Mouse (Mus musculus) kidney, postnatal 4 days (tissue): ENCODE measurements around the gene Trp53i11.

Experiments
- DNase-seq, 2 experiments: peaks; one replicate each; pipeline ENCODE4 v3.0.0; 2021; ENCODE audit warnings: mixed read lengths in 2 of 2

The Trp53i11 gene

GRCm38 (mm10) chr2:93172460-93172859 lies 14.9 kb upstream of the Trp53i11 start:
- no peak for DNase-seq

DNA sequence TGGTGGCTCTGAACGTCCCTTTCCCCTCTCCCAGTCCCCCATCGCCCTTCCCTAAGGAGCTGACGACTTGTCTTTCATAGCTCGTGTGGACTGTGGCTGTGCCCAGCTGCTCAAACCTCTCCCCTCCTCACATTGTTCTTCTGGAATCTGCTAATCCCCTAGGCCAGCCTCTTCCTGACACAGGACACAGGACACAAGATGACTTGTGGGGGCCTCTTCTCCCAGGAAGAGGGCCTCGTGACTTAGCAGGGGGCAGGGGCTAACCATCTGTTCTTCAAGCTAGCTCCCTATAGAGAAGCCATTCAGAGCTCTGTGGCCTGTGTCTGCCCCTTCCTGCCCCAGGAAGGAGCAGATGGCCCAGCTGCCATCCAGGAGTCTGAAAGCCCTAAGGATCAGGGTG lies 13.2 kb upstream of the Trp53i11 start:
- no peak for DNase-seq

DNA sequence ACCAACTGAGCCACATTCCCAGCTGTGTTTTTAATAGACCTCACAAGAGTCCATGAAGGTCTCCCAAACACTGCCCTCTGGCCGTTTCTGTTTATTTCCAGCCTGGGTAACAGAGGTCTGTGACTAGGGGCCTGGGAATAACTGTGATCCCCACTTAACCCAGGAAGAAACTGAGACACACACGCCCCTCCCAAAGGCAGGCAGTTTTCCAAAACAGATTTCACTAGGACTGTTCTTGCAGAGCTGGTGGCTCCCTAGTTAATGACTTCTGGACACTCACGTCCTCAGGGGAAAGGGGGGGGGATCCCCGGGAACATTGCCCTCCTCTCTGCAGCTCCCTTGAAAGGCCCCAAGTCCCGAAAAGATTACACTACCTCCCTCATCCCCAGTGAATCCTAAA lies 12.1 kb upstream of the Trp53i11 start:
- peak in 1 of 2 experiments; percentile 51 for DNase-seq

- DNase-seq, result no peak
Observed at GRCm38 (mm10) chr2:93175721-93176120, 11.6 kb upstream of the Trp53i11 start.

GRCm38 (mm10) chr2:93176193-93176798 lies 11.1 kb upstream of the Trp53i11 start:
- DNase-seq, result no peak

DNA sequence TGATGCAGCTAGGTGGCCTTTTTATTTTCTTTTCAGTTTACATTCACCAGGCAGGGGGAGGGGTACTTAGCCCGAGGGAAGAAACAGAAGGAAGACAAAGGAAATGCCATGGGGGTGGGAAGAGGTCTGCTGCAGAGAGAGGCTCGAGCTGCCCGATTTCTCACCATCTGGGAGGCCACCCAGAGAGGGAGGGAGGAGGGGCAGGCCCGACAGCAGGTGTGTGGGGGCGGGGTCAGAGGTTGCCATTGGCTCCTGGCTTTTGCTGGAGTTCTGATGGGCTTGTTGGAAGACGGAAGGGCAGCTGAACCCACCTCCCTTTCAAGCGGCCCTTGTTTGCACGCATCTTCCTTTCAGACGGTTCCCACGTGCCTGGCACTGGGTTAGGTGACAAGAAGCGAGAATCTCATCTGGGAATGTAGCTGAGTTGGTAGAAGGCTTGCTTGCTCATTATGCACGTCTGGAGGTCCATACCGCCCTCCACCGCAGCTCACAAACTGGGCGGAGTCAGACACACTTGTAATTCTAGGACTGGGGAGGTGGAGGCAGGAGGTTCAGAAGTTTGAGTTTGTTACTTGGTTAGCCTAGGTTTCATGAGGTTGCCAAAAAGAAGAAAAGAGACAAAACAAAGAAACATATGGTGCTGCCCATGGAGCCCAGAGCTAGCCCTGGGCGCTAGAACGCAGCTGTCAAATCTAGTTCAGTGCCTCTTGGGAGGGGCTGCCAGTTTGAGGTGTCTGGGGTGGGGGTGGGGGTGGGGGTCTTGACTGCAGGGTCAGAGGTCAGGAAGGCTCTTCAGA lies 10.3 kb upstream of the Trp53i11 start:
- peak; percentile 73 to 81 for DNase-seq

DNA sequence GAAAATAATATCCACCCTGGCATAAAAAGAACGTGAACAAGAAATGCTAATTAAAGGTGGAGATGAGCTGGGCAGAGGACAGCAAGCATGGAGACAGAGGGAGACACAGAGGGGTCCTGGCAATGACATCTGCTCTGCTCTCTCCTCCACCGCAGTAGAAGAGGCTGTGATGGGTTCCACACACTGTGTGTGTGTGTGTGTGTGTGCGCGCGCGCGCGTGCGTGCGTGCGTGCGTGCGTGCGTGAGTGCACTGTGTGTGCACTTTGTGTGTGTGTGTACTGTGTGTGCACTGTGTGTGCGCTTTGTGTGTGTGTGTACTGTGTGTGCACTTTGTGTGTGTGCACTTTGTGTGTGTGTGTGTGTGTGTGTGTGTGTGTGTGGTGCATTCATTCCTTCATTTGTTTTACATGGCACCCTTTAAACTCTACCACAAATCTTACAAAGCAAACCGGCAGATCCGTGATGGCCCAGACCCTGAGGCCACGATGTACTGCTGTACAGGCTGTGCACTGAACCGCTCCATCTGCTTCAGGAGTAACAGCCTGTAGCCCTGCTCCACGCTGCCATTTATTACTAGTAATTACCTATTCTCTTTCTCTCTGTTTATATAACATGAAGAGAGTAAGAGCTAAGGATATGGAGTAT lies 9.6 kb upstream of the Trp53i11 start:
- no peak for DNase-seq

DNA sequence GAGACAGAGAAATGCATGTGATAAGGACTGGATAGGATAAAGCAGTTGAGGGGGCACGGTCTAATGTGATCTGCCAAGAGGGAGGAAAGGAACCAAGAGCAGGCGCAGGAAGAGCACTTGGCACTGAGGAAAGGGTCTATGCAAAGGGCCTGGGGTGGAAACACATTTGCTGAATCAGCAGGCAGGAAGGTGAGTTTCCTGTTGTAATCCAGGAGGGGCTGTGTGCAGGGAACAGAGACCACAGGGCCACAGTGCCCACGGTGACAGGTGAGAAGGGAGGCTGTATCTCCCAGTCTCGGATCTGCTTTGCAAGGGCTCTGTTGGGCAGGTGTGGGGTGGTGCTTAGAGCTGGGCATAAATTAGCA lies 9.1 kb upstream of the Trp53i11 start:
- no peak for DNase-seq

- DNase-seq, result no peak
Observed at GRCm38 (mm10) chr2:93179603-93180002, 7.7 kb upstream of the Trp53i11 start.

DNA sequence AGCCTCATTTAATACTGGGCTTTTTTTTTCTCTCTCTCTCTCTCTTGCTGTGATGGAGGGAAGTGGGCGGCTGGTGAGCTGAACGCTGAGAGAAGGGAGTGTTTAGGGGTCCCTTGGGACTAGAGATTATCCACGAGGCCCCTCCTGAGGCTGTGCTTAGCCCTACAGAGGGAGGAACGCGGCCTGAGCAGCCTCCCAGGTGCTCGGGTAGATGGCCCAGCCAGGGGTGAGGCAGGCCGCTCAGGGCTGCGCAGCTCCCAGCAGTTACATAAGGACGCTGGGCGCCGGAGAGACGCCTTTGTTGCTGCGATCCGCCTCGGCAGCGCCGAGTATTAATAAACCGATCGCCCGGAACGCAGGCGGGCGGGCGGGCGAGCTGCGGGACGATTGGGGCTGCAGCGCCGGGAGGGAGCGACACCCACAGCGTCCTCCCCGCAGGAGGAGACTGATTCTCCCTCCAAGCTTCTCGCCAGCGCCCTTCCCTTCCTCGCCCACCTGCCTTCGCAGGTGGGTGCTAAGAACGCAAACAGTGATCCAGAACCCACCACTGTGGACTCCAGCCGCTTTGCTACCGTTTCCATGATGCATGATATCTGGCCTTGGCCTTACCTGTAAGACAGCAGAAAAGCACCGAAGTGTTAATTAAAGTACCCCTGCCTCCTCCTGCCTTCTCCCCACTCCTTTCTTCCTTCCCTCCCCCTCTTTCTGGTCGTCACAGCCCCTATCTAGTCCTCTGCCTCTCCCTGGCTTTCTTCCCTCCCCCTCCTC lies 7.1 kb upstream of the Trp53i11 start:
- peak; percentile 52 to 66 for DNase-seq

DNA sequence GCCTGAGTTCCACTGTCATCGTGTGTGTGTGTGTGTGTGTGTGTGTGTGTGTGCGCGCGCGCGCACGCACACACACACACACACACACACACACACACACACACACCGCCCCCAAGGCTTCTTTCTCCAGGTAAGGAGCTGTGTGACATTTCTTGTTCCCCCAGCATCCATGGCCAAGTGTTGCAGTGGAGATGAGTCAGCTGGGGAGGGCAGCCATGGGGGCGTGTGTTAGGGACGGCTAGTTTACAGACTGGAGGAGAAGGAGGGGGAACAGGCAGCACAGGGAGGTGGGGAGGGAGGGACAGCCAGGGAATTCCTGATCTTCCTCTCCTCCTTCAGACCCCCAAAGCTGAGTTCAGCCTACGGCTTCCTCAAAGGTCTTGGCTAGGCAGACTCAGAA lies 4.5 kb upstream of the Trp53i11 start:
- DNase-seq, result no peak

DNA sequence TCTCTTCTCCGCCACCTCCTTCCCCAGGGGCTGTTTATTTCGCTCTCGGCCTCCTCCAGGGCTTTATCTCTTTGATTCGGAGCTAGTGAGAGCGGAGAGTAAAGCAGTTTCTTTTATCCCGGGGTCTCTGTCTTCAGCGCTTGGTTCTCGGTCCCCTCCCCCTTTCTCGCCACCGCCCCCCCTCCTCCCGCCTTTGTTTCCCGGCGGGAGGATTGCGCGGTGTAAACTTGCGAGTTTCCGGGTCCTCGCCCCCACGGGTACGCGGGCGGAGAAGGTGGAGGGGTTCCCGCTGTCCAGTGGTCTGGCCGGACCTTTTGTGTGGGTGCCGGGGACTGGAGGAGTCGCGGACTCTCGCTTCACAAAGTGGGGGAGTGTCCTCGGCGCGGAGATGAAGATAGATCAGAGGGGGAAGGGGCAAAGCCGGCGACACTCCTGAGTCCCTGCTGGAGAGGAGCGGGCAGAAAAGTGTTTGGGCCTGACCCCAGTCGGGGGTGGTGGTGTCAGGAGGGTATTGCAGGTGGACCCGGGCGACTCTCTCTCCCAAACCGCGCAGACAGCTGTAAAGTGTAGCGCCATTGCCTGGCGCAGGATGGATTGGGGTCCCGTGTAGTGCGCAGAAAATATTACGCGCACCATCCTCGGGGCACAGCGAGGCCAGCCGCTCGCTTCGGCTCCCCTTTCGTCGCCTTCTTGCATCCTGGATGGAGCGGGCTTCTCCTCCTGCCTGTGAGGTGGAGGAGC lies 842 bp downstream of the Trp53i11 start:
- peak; percentile 54 to 62 for DNase-seq

- peak; percentile 75 to 83 for DNase-seq
Observed at GRCm38 (mm10) chr2:93188761-93189458, 1.6 kb downstream of the Trp53i11 start.

DNA sequence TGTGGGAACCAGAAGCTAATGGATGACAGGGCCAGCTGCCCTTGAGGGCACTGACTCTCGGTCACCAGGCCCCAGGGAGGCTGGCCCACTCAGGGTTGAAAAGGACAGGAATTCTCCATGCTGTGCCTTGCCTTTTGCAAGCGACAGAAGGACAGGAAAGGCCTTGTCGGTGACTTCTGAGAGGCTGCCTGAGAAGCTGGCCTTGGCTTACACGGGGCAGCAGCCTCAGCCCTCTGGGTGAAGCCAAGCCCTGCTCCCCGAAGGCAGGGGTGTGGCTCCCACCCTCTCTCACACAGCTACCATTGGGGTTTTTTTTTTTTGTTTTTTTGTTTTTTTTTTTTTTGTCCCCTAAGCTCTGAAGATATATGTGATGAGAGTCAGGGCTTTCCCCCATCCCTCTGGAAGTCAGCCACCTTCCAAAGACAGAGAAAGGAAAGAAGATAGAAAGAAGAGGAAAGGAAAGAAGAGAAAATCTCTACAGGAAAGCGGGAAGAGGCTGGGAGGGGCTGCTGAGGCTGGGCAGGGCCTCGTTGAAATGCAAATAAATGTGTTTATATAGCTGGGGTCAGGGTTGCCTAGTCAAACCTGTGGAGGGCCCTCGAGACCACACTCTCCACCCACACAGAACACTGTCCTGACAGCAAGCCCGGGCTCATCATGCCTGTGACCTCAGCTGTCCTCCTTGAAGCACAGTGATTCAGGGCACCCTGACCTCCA lies 3.6 kb downstream of the Trp53i11 start:
- peak in 1 of 2 experiments; percentile 53 for DNase-seq

DNA sequence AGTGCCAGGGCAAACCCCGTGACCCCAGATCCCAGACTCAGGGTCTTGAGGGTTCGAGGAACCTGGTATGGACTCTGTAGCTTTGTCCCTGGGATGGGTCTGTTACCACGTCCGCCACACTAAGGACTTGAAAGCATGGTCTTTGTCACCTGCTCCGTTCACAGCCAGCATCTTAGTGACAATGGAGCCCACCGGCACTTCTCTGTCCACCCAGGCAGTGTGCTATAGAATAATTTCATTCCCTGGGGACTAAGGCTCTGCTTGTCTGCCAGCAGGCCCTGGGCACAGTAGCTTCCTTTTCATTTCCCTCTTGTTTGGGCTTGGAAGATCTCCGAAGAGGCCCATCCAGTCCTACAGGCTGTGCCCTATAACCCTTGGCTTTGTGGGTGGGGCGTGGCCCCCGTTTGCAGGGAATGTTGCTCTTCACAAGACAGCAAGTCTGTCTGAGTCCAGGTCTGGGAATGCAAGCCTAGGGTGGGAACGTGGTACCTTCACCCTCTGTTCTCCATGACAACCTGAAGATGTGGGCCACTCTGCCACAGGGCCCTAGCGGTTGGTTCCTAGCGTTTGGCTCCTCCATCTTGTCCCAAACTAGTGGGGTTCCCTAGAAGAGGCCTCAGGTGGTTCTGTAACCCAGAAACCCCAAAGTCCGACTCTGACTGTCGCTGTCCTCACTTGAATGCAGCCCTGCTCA lies 4.3 kb downstream of the Trp53i11 start:
- no peak for DNase-seq

DNA sequence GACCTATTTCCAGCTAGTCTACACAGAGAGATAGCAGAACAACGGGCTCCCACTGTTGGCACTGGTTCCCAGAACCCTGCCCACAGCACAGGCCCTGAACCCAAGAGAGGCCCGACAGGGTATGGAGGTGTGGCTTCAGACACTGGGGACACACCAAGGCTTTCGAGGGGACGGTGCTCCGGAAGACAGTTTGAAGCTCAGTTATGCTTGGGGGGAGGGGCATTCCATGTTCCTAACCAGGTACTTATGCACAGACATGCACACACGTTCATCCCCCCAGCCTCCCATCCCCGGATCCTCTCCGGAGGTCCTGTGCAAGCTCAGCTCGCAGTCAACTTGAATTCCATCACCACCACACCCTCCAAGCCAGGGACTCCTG lies 4.8 kb downstream of the Trp53i11 start:
- DNase-seq, result no peak

GRCm38 (mm10) chr2:93192671-93193080 lies 5.3 kb downstream of the Trp53i11 start:
- peak; percentile 55 to 72 for DNase-seq

DNA sequence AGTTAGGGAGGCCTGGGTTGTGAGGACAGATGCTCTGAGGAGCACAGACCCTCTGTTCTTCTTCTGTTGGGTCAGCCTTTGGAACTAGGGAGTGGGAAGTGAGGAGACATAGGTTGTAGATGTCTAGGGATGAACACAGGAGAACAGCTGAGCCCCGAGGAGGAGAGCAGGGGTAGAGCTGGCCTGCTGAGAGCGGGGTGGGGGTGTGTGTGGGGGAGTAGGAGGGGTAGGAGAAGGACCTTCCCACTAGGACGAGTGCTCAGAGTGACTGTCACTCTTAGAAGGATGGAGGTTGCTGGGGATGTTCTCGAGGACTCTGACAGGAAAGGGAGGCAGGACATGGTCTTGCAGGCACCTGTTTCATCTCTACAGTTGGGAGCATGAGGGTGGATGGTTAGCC lies 6.5 kb downstream of the Trp53i11 start:
- no peak for DNase-seq

DNA sequence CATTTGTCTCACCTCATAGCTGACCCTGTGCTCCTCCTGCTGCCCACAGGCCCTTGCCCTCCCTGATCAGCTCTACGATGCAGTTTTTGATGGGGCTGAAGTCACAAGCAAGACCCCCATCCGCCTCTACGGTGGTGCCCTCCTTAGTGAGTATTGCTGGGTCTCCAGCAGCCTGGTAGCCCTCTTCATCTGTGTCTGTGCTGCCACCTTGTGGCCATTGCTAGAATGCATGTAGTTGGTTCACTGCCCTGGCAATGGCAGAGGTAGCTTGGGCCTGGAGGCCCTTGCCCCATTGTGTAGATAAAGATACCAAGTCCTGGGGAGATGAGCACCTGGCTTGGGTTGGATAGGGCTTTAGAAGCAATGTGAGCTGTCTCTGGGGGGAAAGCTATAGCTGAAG lies 11.5 kb downstream of the Trp53i11 start:
- peak; percentile 96 to 99 for DNase-seq

GRCm38 (mm10) chr2:93199531-93199974 lies 12.2 kb downstream of the Trp53i11 start:
- DNase-seq, result peak; percentile 77 to 82
